Mouse (Mus musculus) myocyte (in vitro differentiated cells): ENCODE data around the gene Lrrc32. TPM values are rescaled to one million over a fixed set of nuclear protein-coding genes. Genes with fewer than 3 reads are reported as not detected.

Experiments used
- H3K27me3 ChIP-seq: one replicate; pipeline ENCODE4 v1.6.1; 2011; ENCODE audit not compliant: control insufficient read depth, insufficient read depth, insufficient read length
- H3K36me3 ChIP-seq: one replicate; pipeline ENCODE4 v1.6.1; 2011; ENCODE audit not compliant: control insufficient read depth, insufficient read depth
- H3K4me2 ChIP-seq: one replicate; pipeline ENCODE4 v1.6.1; 2011; ENCODE audit warnings: low read depth, control low read depth
- H3K4me3 ChIP-seq: one replicate; pipeline ENCODE4 v1.5.1; 2011; ENCODE audit warnings: mild to moderate bottlenecking, control low read depth, moderate library complexity
- H3K79me2 ChIP-seq: one replicate; pipeline ENCODE4 v1.6.1; 2011; ENCODE audit not compliant: control insufficient read depth, insufficient read depth
- H3ac ChIP-seq: one replicate; pipeline ENCODE4 v1.6.1; 2011; ENCODE audit not compliant: control insufficient read depth, insufficient read length
- CEBPB ChIP-seq: IDR thresholded peaks from 2 replicates; pipeline ENCODE4 v1.6.1; 2011; ENCODE audit warnings: mild to moderate bottlenecking, moderate library complexity; ENCODE audit not compliant: poor library complexity, insufficient read depth, severe bottlenecking
- E2F4 ChIP-seq: IDR thresholded peaks from one replicate; pipeline ENCODE4 v1.6.1; 2011; ENCODE audit warnings: mild to moderate bottlenecking, control low read depth, moderate library complexity; ENCODE audit not compliant: insufficient read depth
- MAX ChIP-seq: IDR thresholded peaks from one replicate; pipeline ENCODE4 v1.6.1; 2011; ENCODE audit warnings: low read depth, mild to moderate bottlenecking, control low read depth
- MYOD1 ChIP-seq, 3 experiments: IDR thresholded peaks; one replicate each; pipeline ENCODE4 v1.6.1; 2011; ENCODE audit warnings: control low read depth in 2 of 3, low read depth in 2 of 3, mild to moderate bottlenecking in 2 of 3, moderate library complexity in 1 of 3; ENCODE audit not compliant: insufficient read length in 2 of 3, control insufficient read depth in 1 of 3
- MYOG ChIP-seq, 3 experiments: IDR thresholded peaks; one replicate each; pipeline ENCODE4 v1.6.1; 2011; ENCODE audit warnings: control low read depth in 2 of 3, low read depth in 2 of 3, mild to moderate bottlenecking in 2 of 3; ENCODE audit not compliant: insufficient read length in 2 of 3, control insufficient read depth in 1 of 3, insufficient read depth in 1 of 3
- POLR2A ChIP-seq: IDR thresholded peaks from one replicate; pipeline ENCODE4 v1.6.1; 2011; ENCODE audit warnings: low read depth, mild to moderate bottlenecking, control low read depth, moderate library complexity; ENCODE audit not compliant: insufficient read length
- POLR2AphosphoS2 ChIP-seq: IDR thresholded peaks from one replicate; pipeline ENCODE4 v1.6.1; 2011; ENCODE audit warnings: low read depth, control low read depth; ENCODE audit not compliant: insufficient read length
- REST ChIP-seq: IDR thresholded peaks from one replicate; pipeline ENCODE4 v1.6.1; 2011; ENCODE audit warnings: mild to moderate bottlenecking, control low read depth, moderate library complexity; ENCODE audit not compliant: insufficient read depth, insufficient read length
- SRF ChIP-seq: IDR thresholded peaks from one replicate; pipeline ENCODE4 v1.6.1; 2011; ENCODE audit warnings: low read depth; ENCODE audit not compliant: control insufficient read depth, insufficient read length
- TCF12 ChIP-seq: IDR thresholded peaks from one replicate; pipeline ENCODE4 v1.6.1; 2011; ENCODE audit warnings: mild to moderate bottlenecking, control low read depth; ENCODE audit not compliant: poor library complexity, insufficient read depth, severe bottlenecking
- TCF3 ChIP-seq: IDR thresholded peaks from one replicate; pipeline ENCODE4 v1.6.1; 2011; ENCODE audit warnings: low read depth, control low read depth; ENCODE audit not compliant: insufficient read length
- USF1 ChIP-seq: IDR thresholded peaks from one replicate; pipeline ENCODE4 v1.6.1; 2011; ENCODE audit warnings: low read depth, mild to moderate bottlenecking, control low read depth, moderate library complexity
- polyA plus RNA-seq: library from polyadenylated mRNA; unstranded; fragments of >200 nt; fragmentation: generic; extraction: Trizol; gene quantifications from one replicate; pipeline ENCODE4 v1.2.1, GENCODE M21; 2012; ENCODE audit warnings: missing spikeins

The Lrrc32 gene
- polyA plus RNA-seq, 1 experiment: 0.22 TPM

DNA sequence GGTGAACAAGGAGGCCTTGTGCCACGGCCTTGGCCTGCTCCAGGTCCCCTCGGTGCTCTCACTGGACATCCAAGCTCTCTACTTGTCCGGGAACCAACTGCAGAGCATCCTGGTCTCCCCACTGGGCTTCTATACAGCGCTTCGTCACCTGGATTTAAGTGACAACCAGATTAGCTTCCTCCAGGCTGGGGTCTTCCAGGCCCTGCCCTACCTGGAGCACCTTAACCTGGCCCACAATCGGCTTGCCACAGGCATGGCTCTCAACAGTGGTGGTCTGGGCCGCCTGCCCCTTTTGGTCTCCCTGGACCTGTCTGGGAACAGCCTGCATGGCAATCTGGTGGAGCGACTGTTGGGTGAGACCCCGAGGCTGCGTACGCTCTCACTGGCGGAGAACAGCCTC is 9.0 kb downstream of the Lrrc32 start:
- TF ChIP-seq POLR2AphosphoS2 (no peak), CEBPB (no peak), MAX (no peak), SRF (no peak), MYOG (IDR thresholded peaks at IDR 0.05; ENCODE audit: control insufficient read depth in 1 of 3, insufficient read depth in 1 of 3, insufficient read length in 2 of 3, low read depth in 2 of 3) (no peak), USF1 (no peak), TCF12 (no peak), REST (no peak), POLR2A (no peak), E2F4 (no peak)
- Histone ChIP-seq H3K27me3 (no peaks in the 10 kb centered on the region), H3K4me3 (no peak overlapping the region), H3ac (no peak overlapping the region), H3K36me3 (no peaks in the 10 kb centered on the region), H3K79me2 (no peaks in the 10 kb centered on the region), H3K4me2 (no peak overlapping the region)

GRCm38 (mm10) chr7:98498656-98499560 is 9.8 kb downstream of the Lrrc32 start:
- H3K4me3 ChIP-seq: no peak overlapping the region
- no peaks in the 10 kb centered on the region for H3K36me3 ChIP-seq
- H3K4me2 ChIP-seq: no peak overlapping the region
- no peaks in the 10 kb centered on the region for H3K79me2 ChIP-seq
- no peak for TF ChIP-seq POLR2AphosphoS2
- no peak for TF ChIP-seq REST
- TF ChIP-seq MAX: no peak
- TF ChIP-seq CEBPB: no peak
- no peak for TF ChIP-seq TCF12
- no peak for TF ChIP-seq MYOD1 (IDR thresholded peaks at IDR 0.05; ENCODE audit: control insufficient read depth in 1 of 3, insufficient read length in 2 of 3, low read depth in 2 of 3)
- no peak for TF ChIP-seq MYOG (IDR thresholded peaks at IDR 0.05; ENCODE audit: control insufficient read depth in 1 of 3, insufficient read depth in 1 of 3, insufficient read length in 2 of 3, low read depth in 2 of 3)
- H3ac ChIP-seq: no peak overlapping the region
- H3K27me3 ChIP-seq: no peaks in the 10 kb centered on the region

- Histone ChIP-seq H3ac (no peak overlapping the region), H3K36me3 (no peaks in the 10 kb centered on the region), H3K79me2 (no peaks in the 10 kb centered on the region), H3K27me3 (no peaks in the 10 kb centered on the region), H3K4me2 (no peak overlapping the region), H3K4me3 (no peak overlapping the region)
- TF ChIP-seq CEBPB: no peak
- TF ChIP-seq MYOD1 (IDR thresholded peaks at IDR 0.05; ENCODE audit: control insufficient read depth in 1 of 3, insufficient read length in 2 of 3, low read depth in 2 of 3): peak in 1 of 3 experiments; percentile 12
Observed at GRCm38 (mm10) chr7:98499561-98500292, 10.6 kb downstream of the Lrrc32 start.

GRCm38 (mm10) chr7:98500470-98500869 is 11.4 kb downstream of the Lrrc32 start:
- no peak for TF ChIP-seq POLR2A
- no peak for TF ChIP-seq MYOG (IDR thresholded peaks at IDR 0.05; ENCODE audit: control insufficient read depth in 1 of 3, insufficient read depth in 1 of 3, insufficient read length in 2 of 3, low read depth in 2 of 3)
- TF ChIP-seq MYOD1 (IDR thresholded peaks at IDR 0.05; ENCODE audit: control insufficient read depth in 1 of 3, insufficient read length in 2 of 3, low read depth in 2 of 3): no peak
- no peak for TF ChIP-seq TCF3
- no peak for TF ChIP-seq E2F4
- TF ChIP-seq USF1: no peak
- TF ChIP-seq TCF12: no peak
- TF ChIP-seq POLR2AphosphoS2: no peak
- TF ChIP-seq SRF: no peak
- no peak for TF ChIP-seq CEBPB
- no peak for TF ChIP-seq MAX
- TF ChIP-seq REST: no peak
- H3K27me3 ChIP-seq: no peaks in the 10 kb centered on the region

GRCm38 (mm10) chr7:98501078-98501477 is 12.0 kb downstream of the Lrrc32 start:
- H3ac ChIP-seq: no peak overlapping the region
- H3K36me3 ChIP-seq: no peaks in the 10 kb centered on the region
- no peak overlapping the region for H3K4me2 ChIP-seq
- TF ChIP-seq CEBPB (no peak), USF1 (no peak), MYOG (IDR thresholded peaks at IDR 0.05; ENCODE audit: control insufficient read depth in 1 of 3, insufficient read depth in 1 of 3, insufficient read length in 2 of 3, low read depth in 2 of 3) (no peak), POLR2A (no peak), MAX (no peak), SRF (no peak), TCF3 (no peak), TCF12 (no peak), POLR2AphosphoS2 (no peak), MYOD1 (IDR thresholded peaks at IDR 0.05; ENCODE audit: control insufficient read depth in 1 of 3, insufficient read length in 2 of 3, low read depth in 2 of 3) (no peak), E2F4 (no peak), REST (no peak)
- H3K4me3 ChIP-seq: no peak overlapping the region
- H3K27me3 ChIP-seq: no peaks in the 10 kb centered on the region
- no peaks in the 10 kb centered on the region for H3K79me2 ChIP-seq

More at GRCm38 (mm10) chr7:98500470-98500869, 11.4 kb downstream of the Lrrc32 start:
- no peaks in the 10 kb centered on the region for H3K36me3 ChIP-seq
- H3ac ChIP-seq: no peak overlapping the region
- no peaks in the 10 kb centered on the region for H3K79me2 ChIP-seq
- no peak overlapping the region for H3K4me2 ChIP-seq
- H3K4me3 ChIP-seq: no peak overlapping the region
